Mouse (Mus musculus): Measurements from ENCODE around the gene Xrcc4. TPM values are rescaled to one million over a fixed set of nuclear protein-coding genes. Genes with fewer than 3 reads are reported as not detected.

Gene Xrcc4
- polyA plus RNA-seq, 1 experiment from 2014 or later, result 15.5 TPM

DNA sequence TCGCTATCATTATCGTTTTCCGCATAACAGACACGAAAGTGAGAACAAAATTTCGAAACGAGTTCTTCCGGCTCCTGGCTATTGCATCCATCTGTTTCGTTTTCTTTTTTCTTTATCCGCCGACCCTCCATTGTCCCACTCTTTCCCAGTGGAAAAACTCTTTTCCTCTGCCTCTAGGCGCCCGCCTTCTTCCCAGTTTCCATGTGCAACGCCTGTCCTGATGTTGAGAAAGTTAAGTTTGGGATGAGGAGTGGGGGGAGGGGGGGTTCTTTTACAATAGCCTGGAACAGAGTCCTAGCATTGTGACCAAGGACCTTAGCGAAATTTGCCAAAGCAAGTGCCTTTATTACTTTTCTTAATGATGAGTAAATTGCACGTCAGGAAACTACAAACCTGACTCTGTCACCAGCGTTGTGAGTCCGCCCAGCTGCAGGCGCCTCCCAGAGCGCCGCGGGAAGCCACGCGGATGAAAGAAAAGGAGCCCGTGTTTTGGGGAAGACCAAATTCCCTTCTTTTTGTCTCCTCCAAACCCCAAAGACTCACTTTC lies 349.6 kb downstream of the Xrcc4 start:
- Histone ChIP-seq H3K4me3 (replicated peaks; ENCODE audit: low read length) (peak overlapping the region; percentile 62), H3K27ac (ENCODE audit: low read length) (peak overlapping the region; percentile 85), H3K36me3 (ENCODE audit: control insufficient read depth, insufficient read depth) (no peaks in the 10 kb centered on the region), H3K9me3 (ENCODE audit: control insufficient read depth, low read length) (no peaks in the 10 kb centered on the region), H3K4me1 (replicated peaks; ENCODE audit: control insufficient read depth, insufficient read depth, low read length) (peaks cover 23% of the 10 kb centered on the region), H3K4me2 (ENCODE audit: low read length) (peak overlapping the region; percentile 96), H3K27me3 (replicated peaks; ENCODE audit: control insufficient read depth, insufficient read depth, low read length) (0 out of 2 replicates have a peak, but pooled peaks cover 4% of the 10 kb centered on the region), H3K9ac (replicated peaks; ENCODE audit: low read depth, low read length) (peak overlapping the region; percentile 71)
- ATAC-seq, result peak; percentile 16
- under 1% methylated on average over 24 of the region's 24 CpGs for WGBS

DNA sequence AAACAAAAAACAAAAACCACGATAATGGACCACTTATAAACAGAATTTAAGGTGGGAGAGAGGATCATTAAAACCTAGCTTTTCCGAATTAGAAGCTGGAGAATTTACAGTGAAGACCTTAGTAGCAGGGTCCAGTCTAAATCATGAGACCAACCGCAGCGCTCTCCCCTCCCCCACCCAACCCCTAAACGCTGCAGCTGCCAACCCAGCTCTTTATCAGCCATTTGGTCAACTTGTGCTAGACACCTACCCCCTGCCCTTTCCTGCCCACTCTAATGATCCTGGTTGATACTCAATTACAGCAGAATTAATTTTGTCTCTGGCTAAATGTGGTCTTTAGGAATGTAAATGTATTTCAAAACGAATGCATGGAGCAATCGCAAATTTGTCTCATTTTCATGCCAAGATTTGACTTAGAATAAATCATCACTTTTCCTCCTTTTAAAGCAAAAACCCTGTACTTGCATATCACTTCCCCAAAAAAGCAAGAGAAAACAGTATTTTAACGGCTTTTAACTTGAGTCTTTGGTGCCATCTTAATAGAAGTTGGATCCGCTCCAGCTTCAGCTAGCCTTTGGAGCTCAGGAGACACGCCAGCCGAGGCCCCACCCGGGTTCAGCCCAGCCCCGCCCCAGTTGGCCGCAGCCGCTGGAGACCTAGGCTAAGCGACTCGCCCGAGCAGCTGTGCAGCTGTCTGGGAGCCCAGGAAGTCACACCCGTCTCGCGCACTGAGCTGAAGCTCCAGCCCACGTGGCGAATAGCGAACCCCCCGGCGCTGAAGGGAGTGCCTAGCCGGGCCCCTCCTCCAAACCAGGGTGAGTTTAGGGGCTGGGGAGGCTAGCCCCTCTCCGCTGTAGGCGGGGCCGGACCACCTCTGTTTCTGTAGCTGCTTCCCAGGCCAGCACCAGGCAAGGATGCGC lies 350.4 kb downstream of the Xrcc4 start:
- peak; percentile 37 for ATAC-seq
- H3K4me3 ChIP-seq (replicated peaks; ENCODE audit: low read length), result peak overlapping the region; percentile 62
- H3K9me3 ChIP-seq (ENCODE audit: control insufficient read depth, low read length), result no peaks in the 10 kb centered on the region
- H3K4me2 ChIP-seq (ENCODE audit: low read length), result peak overlapping the region; percentile 96
- peak overlapping the region; percentile 85 for H3K27ac ChIP-seq (ENCODE audit: low read length)
- 0 out of 2 replicates have a peak, but pooled peaks cover 4% of the 10 kb centered on the region for H3K27me3 ChIP-seq (replicated peaks; ENCODE audit: control insufficient read depth, insufficient read depth, low read length)
- 2% methylated on average over 31 of the region's 31 CpGs for WGBS
- no peaks in the 10 kb centered on the region for H3K36me3 ChIP-seq (ENCODE audit: control insufficient read depth, insufficient read depth)
- peaks cover 23% of the 10 kb centered on the region for H3K4me1 ChIP-seq (replicated peaks; ENCODE audit: control insufficient read depth, insufficient read depth, low read length)
- H3K9ac ChIP-seq (replicated peaks; ENCODE audit: low read depth, low read length), result peak overlapping the region; percentile 71

DNA sequence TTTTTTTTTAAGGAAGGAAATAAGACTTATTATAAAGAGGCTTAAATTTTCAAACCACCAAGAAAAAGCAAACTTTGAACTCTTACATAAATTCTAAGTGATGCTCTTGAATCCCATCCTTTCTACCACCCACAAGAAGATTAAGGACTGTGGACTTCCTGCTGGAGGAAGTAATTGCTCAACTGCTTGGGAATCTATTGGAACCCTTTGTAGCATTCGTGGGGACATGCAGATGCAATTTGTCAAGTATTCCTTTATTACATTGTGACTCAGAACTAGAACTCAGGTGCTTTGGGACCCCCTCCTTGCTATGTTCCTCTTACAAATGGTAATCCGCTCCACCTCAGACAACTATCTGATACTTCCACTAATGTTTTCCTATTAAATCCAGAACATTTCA lies 351.1 kb downstream of the Xrcc4 start:
- Histone ChIP-seq H3K4me3 (replicated peaks; ENCODE audit: low read length) (no peak overlapping the region), H3K9me3 (ENCODE audit: control insufficient read depth, low read length) (no peaks in the 10 kb centered on the region), H3K27ac (ENCODE audit: low read length) (no peak overlapping the region), H3K4me1 (replicated peaks; ENCODE audit: control insufficient read depth, insufficient read depth, low read length) (peaks cover 23% of the 10 kb centered on the region), H3K27me3 (replicated peaks; ENCODE audit: control insufficient read depth, insufficient read depth, low read length) (no peaks in the 10 kb centered on the region), H3K4me2 (ENCODE audit: low read length) (peak overlapping the region; percentile 96), H3K9ac (replicated peaks; ENCODE audit: low read depth, low read length) (no peak overlapping the region), H3K36me3 (ENCODE audit: control insufficient read depth, insufficient read depth) (no peaks in the 10 kb centered on the region)
- WGBS, result 44% methylated on average over 2 of the region's 2 CpGs
- no peak for ATAC-seq

DNA sequence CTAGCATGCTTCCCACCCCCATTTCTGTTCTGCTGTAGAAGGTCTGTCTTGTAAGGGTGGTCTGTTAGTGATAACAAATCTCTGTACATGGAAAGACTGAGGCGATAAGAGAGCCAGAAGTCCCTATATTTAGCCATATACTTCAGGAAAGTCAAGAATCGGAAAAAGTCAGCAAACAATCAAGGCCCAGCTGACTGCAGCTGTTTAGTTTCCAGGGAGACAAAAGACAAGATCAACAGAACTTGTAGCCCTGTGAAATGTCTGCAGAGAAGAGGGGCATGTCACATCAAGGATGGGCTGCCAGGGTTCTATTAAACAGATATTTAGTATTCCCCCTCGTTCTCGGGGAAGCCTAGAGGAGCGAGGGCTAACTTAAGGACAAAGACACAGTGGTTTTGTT lies 354.3 kb downstream of the Xrcc4 start:
- Histone ChIP-seq H3K9me3 (ENCODE audit: control insufficient read depth, low read length) (no peaks in the 10 kb centered on the region), H3K27ac (ENCODE audit: low read length) (no peak overlapping the region), H3K4me1 (replicated peaks; ENCODE audit: control insufficient read depth, insufficient read depth, low read length) (peaks cover 15% of the 10 kb centered on the region), H3K4me2 (ENCODE audit: low read length) (no peak overlapping the region), H3K27me3 (replicated peaks; ENCODE audit: control insufficient read depth, insufficient read depth, low read length) (no peaks in the 10 kb centered on the region), H3K4me3 (replicated peaks; ENCODE audit: low read length) (no peak overlapping the region), H3K9ac (replicated peaks; ENCODE audit: low read depth, low read length) (no peak overlapping the region), H3K36me3 (ENCODE audit: control insufficient read depth, insufficient read depth) (no peaks in the 10 kb centered on the region)
- ATAC-seq, result no peak
- WGBS, result 77% methylated on average over 5 of the region's 5 CpGs

DNA sequence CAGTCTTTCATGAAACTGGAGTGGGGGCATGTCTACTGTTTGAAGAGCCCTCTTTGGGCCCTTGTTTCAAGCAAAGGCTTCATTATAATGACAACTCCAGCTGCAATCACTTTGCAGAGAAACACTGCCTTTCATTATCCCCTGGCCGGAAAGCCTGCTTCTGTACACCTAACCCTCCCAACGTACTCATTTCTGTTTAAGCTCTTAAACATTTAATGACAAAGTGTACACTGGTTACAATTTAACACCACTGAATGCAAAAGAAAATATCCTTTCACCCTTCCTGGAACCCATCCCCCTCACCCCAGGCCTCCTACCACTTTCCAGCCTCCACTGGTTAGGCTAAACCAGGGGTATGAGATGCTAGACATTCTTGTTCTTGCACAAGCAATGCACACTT lies 362.9 kb downstream of the Xrcc4 start:
- Histone ChIP-seq H3K27ac (ENCODE audit: low read length) (no peak overlapping the region), H3K4me3 (replicated peaks; ENCODE audit: low read length) (no peak overlapping the region), H3K9me3 (ENCODE audit: control insufficient read depth, low read length) (no peaks in the 10 kb centered on the region), H3K4me1 (replicated peaks; ENCODE audit: control insufficient read depth, insufficient read depth, low read length) (no peaks in the 10 kb centered on the region), H3K36me3 (ENCODE audit: control insufficient read depth, insufficient read depth) (peaks cover 14% of the 10 kb centered on the region; the same call in 1 of the 2 replicates), H3K9ac (replicated peaks; ENCODE audit: low read depth, low read length) (no peak overlapping the region), H3K27me3 (replicated peaks; ENCODE audit: control insufficient read depth, insufficient read depth, low read length) (no peaks in the 10 kb centered on the region), H3K4me2 (ENCODE audit: low read length) (no peak overlapping the region)
- 46% methylated on average over 2 of the region's 2 CpGs for WGBS
- ATAC-seq, result no peak

Other genes with a start within 250 kb of the Xrcc4 start
- 48.2 and 50.8 TPM in 2 replicates for gene Tmem167, start 485 bp downstream of the Xrcc4 start, polyA plus RNA-seq (2015; fragmentation: Nextera tagmentation; extraction: Ambion mirVana)

Data from forebrain, embryonic 16.5 days (tissue).